Comparison of ENCODE assay signal across 7 mouse cellular contexts in the genomic region with DNA sequence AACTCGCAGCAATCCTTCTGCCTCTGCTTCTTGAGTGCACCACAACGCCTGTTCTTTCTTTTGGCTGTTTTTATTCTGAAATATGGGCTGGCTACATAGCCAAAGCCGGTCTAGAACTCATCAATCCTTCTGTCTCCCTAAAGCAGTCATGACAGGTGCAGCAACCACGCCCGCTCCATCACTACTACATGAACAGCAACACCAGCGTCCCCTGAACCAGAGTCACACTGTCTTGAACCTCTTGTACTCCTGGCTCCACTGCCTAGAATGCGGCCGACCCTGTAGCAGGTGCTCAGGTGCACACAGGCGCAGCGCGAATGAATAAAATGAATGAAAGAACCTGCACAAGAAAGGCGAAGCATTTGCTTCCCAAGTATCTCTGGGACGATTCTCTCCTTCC. TPM values are rescaled to one million over a fixed set of nuclear protein-coding genes. Genes with fewer than 3 reads are reported as not detected.
A peak's percentile ranks its signal among the peaks of the same experiment; 100 is the strongest.
DNase-seq lines count a peak whose midpoint lies in the region; ATAC-seq and TF ChIP-seq lines count a peak whose summit lies in the region.

No protein-coding gene starts in this region.

- TF ChIP-seq CTCF in lung, embryonic 14.5 days (IDR thresholded peaks at IDR 0.05; ENCODE audit: low read depth) = no peak

- H3K4me2 ChIP-seq in lung, embryonic 14.5 days = peak overlapping the region; percentile 96
- H3K4me2 ChIP-seq in embryonic facial prominence, embryonic 14.5 days (ENCODE audit: low read depth, low read length) = peak overlapping the region; percentile 93
- H3K4me2 ChIP-seq in intestine, embryonic 15.5 days (replicated peaks) = peak overlapping the region; percentile 90
- peak overlapping the region; percentile 80 for H3K4me2 ChIP-seq in neural tube, embryonic 14.5 days (ENCODE audit: low read depth, low read length)

- H3K27ac ChIP-seq in lung, embryonic 14.5 days (ENCODE audit: low read depth) = peak overlapping the region; percentile 94; the same call in 1 of the 2 replicates
- no peak overlapping the region for H3K27ac ChIP-seq in embryonic facial prominence, embryonic 14.5 days (replicated peaks; ENCODE audit: low read depth, low read length)
- no peak overlapping the region for H3K27ac ChIP-seq in intestine, embryonic 15.5 days
- H3K27ac ChIP-seq in neural tube, embryonic 14.5 days (ENCODE audit: low read depth, low read length) = peak overlapping the region; percentile 93

- peak; percentile 10; the same call in 1 of the 2 replicates for ATAC-seq in lung, embryonic 14.5 days (ENCODE audit: insufficient read depth)
- no peak for ATAC-seq in embryonic facial prominence, embryonic 14.5 days (ENCODE audit: low read depth)
- 0 out of 2 replicates have a peak, but pooled peaks have one; percentile 7 for ATAC-seq in intestine, embryonic 15.5 days
- ATAC-seq in neural tube, embryonic 14.5 days (ENCODE audit: low read depth) = peak; percentile 52

- H3K9ac ChIP-seq in lung, embryonic 14.5 days = peak overlapping the region; percentile 82
- peak overlapping the region; percentile 87 for H3K9ac ChIP-seq in embryonic facial prominence, embryonic 14.5 days (ENCODE audit: low read depth, low read length)
- peak overlapping the region; percentile 85 for H3K9ac ChIP-seq in intestine, embryonic 15.5 days
- H3K9ac ChIP-seq in neural tube, embryonic 14.5 days (replicated peaks; ENCODE audit: low read depth, low read length) = peak overlapping the region; percentile 86

- WGBS in lung, embryonic 14.5 days = 4% methylated on average over 13 of the region's 13 CpGs
- WGBS in embryonic facial prominence, embryonic 14.5 days = 4% methylated on average over 13 of the region's 13 CpGs
- WGBS in intestine, embryonic 15.5 days = 6% methylated on average over 13 of the region's 13 CpGs
- 5% methylated on average over 13 of the region's 13 CpGs for WGBS in neural tube, embryonic 14.5 days

- H3K4me3 ChIP-seq in lung, embryonic 14.5 days (ENCODE audit: low read depth, low read length) = peak overlapping the region; percentile 79
- peak overlapping the region; percentile 88 for H3K4me3 ChIP-seq in embryonic facial prominence, embryonic 14.5 days (ENCODE audit: low read depth, low read length)
- peak overlapping the region; percentile 83 for H3K4me3 ChIP-seq in intestine, embryonic 15.5 days (replicated peaks)
- peak overlapping the region; percentile 82 for H3K4me3 ChIP-seq in neural tube, embryonic 14.5 days (ENCODE audit: low read depth, low read length)

- no peaks in the 10 kb centered on the region for H3K27me3 ChIP-seq in lung, embryonic 14.5 days (ENCODE audit: insufficient read depth, low read length)
- no peaks in the 10 kb centered on the region for H3K27me3 ChIP-seq in embryonic facial prominence, embryonic 14.5 days (replicated peaks; ENCODE audit: control insufficient read depth, insufficient read depth, low read length)
- H3K27me3 ChIP-seq in intestine, embryonic 15.5 days (replicated peaks) = no peaks in the 10 kb centered on the region
- H3K27me3 ChIP-seq in neural tube, embryonic 14.5 days (ENCODE audit: control insufficient read depth, insufficient read depth, low read length) = no peaks in the 10 kb centered on the region

- DNase-seq in lung, embryonic 14.5 days = no peak
- DNase-seq in lung, postnatal 36 days = no peak
- DNase-seq in embryonic facial prominence, embryonic 14.5 days (ENCODE audit: low spot score) = no peak
- no peak for DNase-seq in ovary, postnatal 14 days (ENCODE audit: low spot score)
- no peak for DNase-seq in gastrocnemius, postnatal 4 days (ENCODE audit: low spot score in 2 of 2)

- H3K9me3 ChIP-seq in lung, embryonic 14.5 days (ENCODE audit: low read depth, low read length) = no peaks in the 10 kb centered on the region
- H3K9me3 ChIP-seq in embryonic facial prominence, embryonic 14.5 days (ENCODE audit: control insufficient read depth, low read length) = no peaks in the 10 kb centered on the region
- H3K9me3 ChIP-seq in intestine, embryonic 15.5 days = no peaks in the 10 kb centered on the region
- no peaks in the 10 kb centered on the region for H3K9me3 ChIP-seq in neural tube, embryonic 14.5 days (ENCODE audit: control insufficient read depth, low read length)

- H3K4me1 ChIP-seq in lung, embryonic 14.5 days (ENCODE audit: insufficient read depth) = peaks cover 14% of the 10 kb centered on the region; the same call in 1 of the 2 replicates
- peaks cover 18% of the 10 kb centered on the region for H3K4me1 ChIP-seq in embryonic facial prominence, embryonic 14.5 days (ENCODE audit: control insufficient read depth, insufficient read depth, low read length)
- H3K4me1 ChIP-seq in intestine, embryonic 15.5 days (replicated peaks) = peaks cover 14% of the 10 kb centered on the region
- peaks cover 16% of the 10 kb centered on the region for H3K4me1 ChIP-seq in neural tube, embryonic 14.5 days (ENCODE audit: control insufficient read depth, insufficient read depth, low read length)

- peaks cover 43% of the 10 kb centered on the region for H3K36me3 ChIP-seq in lung, embryonic 14.5 days (ENCODE audit: insufficient read depth)
- peaks cover 51% of the 10 kb centered on the region for H3K36me3 ChIP-seq in embryonic facial prominence, embryonic 14.5 days (ENCODE audit: control insufficient read depth, insufficient read depth, low read length)
- H3K36me3 ChIP-seq in intestine, embryonic 15.5 days = peaks cover 29% of the 10 kb centered on the region
- H3K36me3 ChIP-seq in neural tube, embryonic 14.5 days (ENCODE audit: control insufficient read depth, insufficient read depth, low read length) = peaks cover 31% of the 10 kb centered on the region

RNA-seq across cellular contexts. Expression of a gene that starts 0.4 kb away (rescaled TPM):
- polyA plus RNA-seq in lung, embryonic 14.5 days (2014; fragmentation: Nextera tagmentation; extraction: Ambion mirVana) = 33.4 and 33.5 TPM in 2 replicates
- 27.1 and 32.7 TPM in 2 replicates for polyA plus RNA-seq in embryonic facial prominence, embryonic 14.5 days (2014; fragmentation: Nextera tagmentation; extraction: Ambion mirVana)
- polyA plus RNA-seq in intestine, embryonic 15.5 days (2015; fragmentation: Nextera tagmentation; extraction: Ambion mirVana) = 20.6 and 23.0 TPM in 2 replicates
- 77.1 and 78.6 TPM in 2 replicates for polyA plus RNA-seq in neural tube, embryonic 14.5 days (2014; fragmentation: Nextera tagmentation; extraction: Ambion mirVana)
- total RNA-seq in gastrocnemius, postnatal 4 days (2021) = 10 to 100 TPM; 49.1 to 52.6 TPM

RNA-seq across cellular contexts. Expression of a gene that starts 0.7 kb away (rescaled TPM):
- polyA plus RNA-seq in lung, embryonic 14.5 days (2014; fragmentation: Nextera tagmentation; extraction: Ambion mirVana) = 27.8 and 28.6 TPM in 2 replicates
- polyA plus RNA-seq in embryonic facial prominence, embryonic 14.5 days (2014; fragmentation: Nextera tagmentation; extraction: Ambion mirVana) = 28.8 and 33.4 TPM in 2 replicates
- 25.4 and 26.4 TPM in 2 replicates for polyA plus RNA-seq in intestine, embryonic 15.5 days (2015; fragmentation: Nextera tagmentation; extraction: Ambion mirVana)
- 95.5 and 106 TPM in 2 replicates for polyA plus RNA-seq in neural tube, embryonic 14.5 days (2014; fragmentation: Nextera tagmentation; extraction: Ambion mirVana)
- 10 to 100 TPM; 16.1 to 16.4 TPM for total RNA-seq in gastrocnemius, postnatal 4 days (2021)

RNA-seq across cellular contexts. Expression of a gene that starts 21.5 kb away (rescaled TPM):
- polyA plus RNA-seq in lung, embryonic 14.5 days (2014; fragmentation: Nextera tagmentation; extraction: Ambion mirVana) = 2.9 and 3.2 TPM in 2 replicates
- 4.0 and 5.4 TPM in 2 replicates for polyA plus RNA-seq in embryonic facial prominence, embryonic 14.5 days (2014; fragmentation: Nextera tagmentation; extraction: Ambion mirVana)
- polyA plus RNA-seq in intestine, embryonic 15.5 days (2015; fragmentation: Nextera tagmentation; extraction: Ambion mirVana) = 5.8 and 6.0 TPM in 2 replicates
- polyA plus RNA-seq in neural tube, embryonic 14.5 days (2014; fragmentation: Nextera tagmentation; extraction: Ambion mirVana) = 7.6 and 10.0 TPM in 2 replicates
- 10 to 100 TPM; 26.2 to 27.9 TPM for total RNA-seq in gastrocnemius, postnatal 4 days (2021)

RNA-seq across cellular contexts. Expression of a gene that starts 49.0 kb away (rescaled TPM):
- 66.4 and 77.9 TPM in 2 replicates for polyA plus RNA-seq in lung, embryonic 14.5 days (2014; fragmentation: Nextera tagmentation; extraction: Ambion mirVana)
- polyA plus RNA-seq in embryonic facial prominence, embryonic 14.5 days (2014; fragmentation: Nextera tagmentation; extraction: Ambion mirVana) = 26.8 and 37.3 TPM in 2 replicates
- polyA plus RNA-seq in intestine, embryonic 15.5 days (2015; fragmentation: Nextera tagmentation; extraction: Ambion mirVana) = 27.7 and 31.5 TPM in 2 replicates
- polyA plus RNA-seq in neural tube, embryonic 14.5 days (2014; fragmentation: Nextera tagmentation; extraction: Ambion mirVana) = 16.8 and 25.5 TPM in 2 replicates
- total RNA-seq in gastrocnemius, postnatal 4 days (2021) = 10 to 100 TPM; 23.2 to 24.3 TPM

Comparison
In these comparisons a context has a peak if more than half of its experiments do, and no peak if none do; other contexts are left out.
1. H3K27ac ChIP-seq: peak in lung, embryonic 14.5 days (single experiment) and neural tube, embryonic 14.5 days (single experiment); none in embryonic facial prominence, embryonic 14.5 days (single experiment) and intestine, embryonic 15.5 days (single experiment).
2. Peak in every context shown above with its lines, with median percentiles within 50 percentile points of each other: H3K4me2 ChIP-seq, H3K4me3 ChIP-seq and H3K9ac ChIP-seq.